Mouse (Mus musculus) kidney, postnatal 14 days (tissue): ENCODE measurements around the gene Atoh8.
A peak's percentile ranks its signal among the peaks of the same experiment; 100 is the strongest.

ENCODE experiments used
- DNase-seq: peaks from one replicate; pipeline ENCODE4 v3.0.0; 2022; ENCODE audit warnings: mixed read lengths

Gene Atoh8

DNA sequence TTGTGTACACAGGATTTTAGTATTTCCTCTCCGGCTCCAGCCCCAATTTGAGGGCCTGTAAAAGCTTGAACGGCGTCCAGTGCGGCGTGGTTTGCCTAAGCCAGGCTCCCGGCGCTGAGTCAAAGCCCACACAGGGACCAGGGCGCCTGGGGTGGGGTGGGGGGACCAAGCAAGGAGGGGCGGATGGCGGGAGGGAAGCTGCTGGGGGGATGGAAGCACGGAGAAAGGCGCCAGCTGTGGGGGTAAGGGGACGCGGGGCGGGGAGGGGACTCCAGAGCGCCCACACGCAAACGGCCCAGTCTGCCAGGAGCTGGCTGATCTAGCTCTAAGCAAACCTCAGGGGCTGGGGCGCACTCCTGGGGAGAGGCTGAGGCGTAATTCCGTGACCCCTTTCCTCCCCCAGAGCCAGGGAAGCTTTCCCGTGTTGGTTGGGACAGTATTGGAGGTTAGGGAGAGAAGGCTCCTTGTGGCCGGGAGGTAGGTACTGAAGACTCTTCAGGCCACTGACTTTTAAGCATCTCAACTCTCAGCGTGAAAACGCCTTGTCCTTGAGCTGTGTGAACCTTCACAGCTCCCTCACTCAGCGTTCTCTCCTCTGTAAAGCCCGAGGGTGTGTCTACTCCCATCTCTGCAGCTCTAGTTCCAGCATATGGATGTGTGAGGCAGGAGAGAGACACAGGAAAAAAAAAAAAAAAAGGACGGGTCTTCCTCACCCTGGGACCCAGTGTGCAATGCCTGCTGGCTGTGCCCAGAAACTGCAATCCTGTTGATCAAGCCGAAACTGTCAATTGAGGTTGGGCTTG is 46.1 kb downstream of the Atoh8 start:
- peak; percentile 80 for DNase-seq

DNA sequence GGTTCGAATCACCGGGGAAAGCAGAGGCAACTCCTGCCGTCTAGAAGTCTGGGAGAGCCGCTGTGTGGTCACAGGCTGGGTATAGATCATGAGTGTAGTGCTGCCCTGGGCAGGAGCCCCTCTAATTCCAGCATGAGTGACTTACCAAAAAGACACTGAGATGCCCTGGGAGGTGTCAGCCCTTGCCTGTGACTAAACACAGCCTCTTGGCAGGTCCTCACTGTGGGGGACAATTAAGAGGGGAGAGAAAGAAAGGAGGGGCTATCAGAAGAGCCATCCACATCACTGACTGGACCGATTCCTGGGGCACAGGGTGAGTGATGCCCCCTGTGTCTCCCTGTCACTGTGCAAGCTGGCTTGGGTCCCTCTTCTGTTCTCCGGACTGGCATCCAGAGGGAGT is 48.6 kb downstream of the Atoh8 start:
- no peak for DNase-seq

DNA sequence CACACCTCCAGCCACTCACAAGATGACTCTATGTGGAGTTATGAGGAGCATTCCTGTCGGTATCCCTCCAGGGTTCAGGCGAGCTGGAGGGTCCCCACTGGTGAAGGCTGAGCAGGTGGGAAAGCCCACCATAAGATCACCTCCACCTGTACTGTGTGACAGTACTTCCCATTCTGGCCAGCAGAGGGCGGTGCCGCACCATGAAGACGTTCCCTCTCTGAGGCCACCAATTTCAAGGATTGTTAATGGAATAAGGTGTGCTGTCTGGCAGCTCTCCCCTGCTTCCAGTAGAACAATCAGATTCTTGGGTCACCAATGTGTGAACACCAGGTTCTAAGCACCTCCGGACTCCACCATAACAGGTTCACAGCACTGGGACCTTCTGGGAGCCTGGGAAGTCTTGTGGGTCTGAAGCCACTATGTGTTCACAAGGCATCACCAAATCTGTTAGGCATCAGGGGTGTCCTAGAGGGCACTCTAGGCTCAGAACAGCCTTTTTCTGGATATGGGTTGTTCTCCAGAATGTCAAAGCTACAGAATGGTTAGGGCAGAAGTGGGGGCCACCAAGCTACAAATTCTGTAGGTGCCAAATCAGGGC is 49.4 kb downstream of the Atoh8 start:
- DNase-seq = peak; percentile 82

DNA sequence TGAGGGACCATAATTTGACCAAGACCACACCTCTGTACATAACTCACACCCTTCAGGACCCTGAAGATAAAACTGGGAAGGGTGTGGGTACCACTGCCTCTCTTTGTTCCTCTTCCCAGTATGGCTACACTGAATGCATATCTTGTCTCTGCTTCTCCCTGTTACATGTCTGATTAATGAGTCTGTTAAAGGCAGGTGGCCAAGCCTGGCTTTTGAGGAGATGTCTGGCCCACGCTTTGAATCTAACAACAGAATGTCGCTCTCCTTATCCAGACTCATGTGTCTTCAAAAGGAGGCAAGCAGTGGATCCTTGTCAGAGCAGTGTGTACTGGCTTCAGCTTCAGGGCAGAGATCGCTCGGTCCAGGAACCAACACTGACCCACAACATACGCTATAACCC is 50.8 kb downstream of the Atoh8 start:
- DNase-seq = no peak

DNA sequence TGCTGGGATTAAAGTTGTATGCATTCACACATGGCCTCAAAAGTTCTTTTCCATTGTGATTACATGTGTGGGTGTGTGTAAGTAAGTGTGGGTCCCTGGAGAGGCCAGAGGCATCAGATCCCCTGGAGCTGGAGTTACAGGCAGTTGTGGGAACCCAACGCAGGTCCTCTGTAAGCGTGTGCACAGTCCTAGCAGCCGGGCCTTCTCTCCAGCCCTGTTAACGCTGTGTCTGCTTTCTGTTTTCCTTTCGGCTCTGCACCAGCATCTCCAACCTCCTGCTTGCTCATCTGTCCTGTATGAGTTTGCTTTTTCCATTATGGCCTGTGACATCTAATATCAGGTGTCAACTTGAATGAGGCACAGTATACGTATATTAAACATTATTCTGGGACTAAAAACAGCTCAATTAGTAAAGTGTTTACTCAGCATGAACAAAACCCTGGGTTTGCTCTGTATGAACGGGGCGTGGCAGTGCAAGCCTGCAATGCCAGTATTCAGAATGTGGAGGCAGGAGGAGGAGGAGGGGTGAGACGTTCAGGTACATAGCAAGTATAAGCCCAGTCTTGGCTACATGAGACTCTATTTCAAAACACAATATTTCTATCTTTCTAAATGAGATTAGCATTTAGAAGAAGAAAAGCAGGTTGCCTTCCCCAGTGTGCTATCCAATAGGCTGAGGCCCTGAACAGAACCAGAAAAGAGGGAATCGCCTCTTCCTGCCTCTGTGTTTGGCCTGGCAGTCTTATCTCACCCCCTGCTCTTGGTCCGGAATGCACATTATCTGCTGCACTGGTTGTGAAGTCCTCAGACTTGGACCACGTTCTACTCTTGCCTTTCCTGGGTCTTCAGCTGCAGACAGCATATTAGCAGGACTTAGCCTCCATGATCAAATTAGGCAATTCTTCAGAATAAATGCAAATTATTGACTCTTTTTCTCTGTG is 55.5 kb downstream of the Atoh8 start:
- no peak for DNase-seq

DNA sequence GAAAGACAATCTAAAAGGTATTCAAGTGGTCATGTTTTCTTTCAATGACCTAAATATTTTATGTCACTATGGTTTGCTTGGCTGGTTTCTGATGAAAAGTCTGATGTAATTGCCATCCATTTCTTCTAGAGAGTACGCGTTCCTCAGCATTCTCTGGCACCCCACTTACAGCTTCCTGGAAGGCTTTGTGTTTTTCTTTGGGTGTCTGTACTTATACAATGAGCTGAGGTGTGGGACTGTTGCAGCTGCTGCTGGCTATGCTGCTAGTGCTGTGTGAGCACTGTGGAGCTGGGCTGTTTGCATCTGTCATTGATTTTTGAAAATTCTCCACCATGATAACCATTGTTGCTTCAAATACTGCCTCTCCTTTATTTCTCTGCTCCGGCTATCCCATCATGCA is 56.4 kb downstream of the Atoh8 start:
- DNase-seq = no peak

DNA sequence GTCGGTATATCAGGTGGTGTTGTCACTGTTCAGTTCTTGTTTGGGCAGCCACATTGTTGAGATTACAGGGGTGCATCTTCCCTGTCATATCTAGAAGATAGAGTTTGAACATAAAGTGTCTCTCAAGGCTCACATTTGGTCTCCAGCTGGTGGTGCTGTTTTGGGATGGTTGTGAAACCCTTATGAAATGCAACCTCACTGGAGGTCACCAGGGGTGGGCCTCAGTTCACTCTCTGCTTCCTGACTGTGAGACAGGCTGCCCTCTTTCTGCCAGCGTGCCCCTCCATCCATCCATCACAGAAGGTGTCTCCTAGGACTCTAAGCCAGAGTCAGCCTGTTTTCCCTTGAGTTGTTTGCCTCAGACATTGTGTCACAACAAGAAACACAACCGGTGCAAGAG is 58.0 kb downstream of the Atoh8 start:
- DNase-seq = no peak

DNA sequence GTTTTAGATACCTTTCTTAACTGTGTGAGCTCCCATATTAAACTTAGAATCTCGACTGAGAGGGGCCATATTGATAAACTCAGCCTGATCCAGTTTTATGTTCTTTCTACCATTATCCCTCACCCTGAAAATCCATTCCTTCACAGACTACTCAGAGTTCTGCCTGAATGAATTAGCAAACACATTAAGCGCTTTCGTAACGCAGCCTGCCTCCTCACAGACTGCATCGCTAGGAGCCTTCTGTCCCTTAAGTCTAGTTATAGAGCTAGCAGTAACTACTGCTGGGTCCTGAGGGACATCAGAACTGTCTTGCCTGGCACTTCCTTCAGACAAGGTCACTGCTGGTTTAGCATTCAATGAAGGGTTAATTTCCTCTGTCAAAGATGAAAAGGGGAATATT is 59.4 kb downstream of the Atoh8 start:
- no peak for DNase-seq

DNA sequence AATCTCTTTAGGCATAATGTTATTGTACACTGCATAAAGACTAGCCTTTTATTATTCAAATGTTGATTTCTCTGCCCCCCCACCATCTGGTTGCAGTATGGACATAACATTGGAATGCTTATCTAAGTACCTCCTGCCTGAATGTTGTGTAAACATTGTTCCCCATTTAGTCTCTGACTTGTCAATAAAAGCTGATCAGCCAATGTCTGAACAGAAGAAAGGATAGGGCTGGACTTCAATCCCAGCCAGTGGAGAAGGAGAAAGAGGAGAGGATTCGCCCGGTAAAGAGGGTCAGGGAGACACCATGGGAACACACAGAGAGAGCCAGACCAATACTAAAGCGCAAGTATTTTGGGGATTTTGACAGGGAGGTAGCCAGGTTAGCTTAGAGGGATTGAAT is 60.0 kb downstream of the Atoh8 start:
- no peak for DNase-seq

DNA sequence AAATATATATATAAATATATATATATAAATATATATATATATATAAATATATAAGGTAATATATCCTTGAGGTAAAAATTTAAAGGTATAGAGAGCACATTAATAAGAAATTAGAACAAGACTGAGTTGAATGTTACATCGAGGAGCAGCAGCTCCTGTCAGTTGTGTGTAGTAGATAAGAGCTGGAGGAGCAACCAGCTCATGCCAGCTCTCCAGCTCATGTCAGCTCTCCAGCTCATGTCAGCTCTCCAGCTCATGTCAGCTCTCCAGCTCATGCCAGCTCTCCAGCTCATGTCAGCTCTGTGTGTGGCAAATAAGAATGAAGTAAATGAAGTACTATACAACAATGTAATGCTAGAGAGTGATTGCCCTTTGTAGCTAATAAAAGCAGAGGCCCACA is 62.0 kb downstream of the Atoh8 start:
- DNase-seq = no peak

DNA sequence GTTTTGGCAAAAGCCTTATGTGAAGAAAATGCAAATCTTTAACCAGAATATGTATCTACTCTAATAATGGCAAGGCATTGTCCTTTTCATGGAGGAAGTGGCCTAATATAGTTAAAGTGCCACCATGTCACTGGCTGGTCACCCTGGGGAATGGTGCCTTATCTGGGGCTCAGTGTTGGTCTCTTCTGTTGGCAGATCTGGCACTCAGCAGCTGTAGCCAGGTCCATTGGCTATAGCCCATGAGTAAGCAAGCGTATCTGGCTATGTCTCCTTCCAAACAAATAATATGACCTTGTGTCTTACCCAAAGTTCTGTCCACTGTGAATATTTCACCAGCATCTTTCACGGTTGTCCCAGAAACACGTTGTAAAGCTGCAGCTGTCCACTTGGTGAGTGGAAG is 64.0 kb downstream of the Atoh8 start:
- DNase-seq = no peak

DNA sequence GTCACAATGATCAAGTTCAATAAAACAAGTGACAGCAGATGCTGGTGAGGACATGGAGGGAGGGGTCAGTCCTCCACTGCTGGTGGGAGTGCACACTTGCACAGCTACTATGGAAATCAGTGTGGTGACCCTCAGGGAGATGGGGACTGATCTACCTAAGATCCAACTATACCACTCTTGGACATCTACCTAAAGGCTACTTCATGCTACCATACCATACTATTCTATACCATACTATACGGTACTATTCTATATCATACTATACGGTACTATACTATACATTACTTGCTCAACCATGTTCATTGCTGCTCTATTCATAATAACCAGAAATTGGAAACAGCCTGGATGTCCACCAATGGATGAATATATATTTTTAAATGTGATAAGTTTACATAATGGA is 69.5 kb downstream of the Atoh8 start:
- no peak for DNase-seq

DNA sequence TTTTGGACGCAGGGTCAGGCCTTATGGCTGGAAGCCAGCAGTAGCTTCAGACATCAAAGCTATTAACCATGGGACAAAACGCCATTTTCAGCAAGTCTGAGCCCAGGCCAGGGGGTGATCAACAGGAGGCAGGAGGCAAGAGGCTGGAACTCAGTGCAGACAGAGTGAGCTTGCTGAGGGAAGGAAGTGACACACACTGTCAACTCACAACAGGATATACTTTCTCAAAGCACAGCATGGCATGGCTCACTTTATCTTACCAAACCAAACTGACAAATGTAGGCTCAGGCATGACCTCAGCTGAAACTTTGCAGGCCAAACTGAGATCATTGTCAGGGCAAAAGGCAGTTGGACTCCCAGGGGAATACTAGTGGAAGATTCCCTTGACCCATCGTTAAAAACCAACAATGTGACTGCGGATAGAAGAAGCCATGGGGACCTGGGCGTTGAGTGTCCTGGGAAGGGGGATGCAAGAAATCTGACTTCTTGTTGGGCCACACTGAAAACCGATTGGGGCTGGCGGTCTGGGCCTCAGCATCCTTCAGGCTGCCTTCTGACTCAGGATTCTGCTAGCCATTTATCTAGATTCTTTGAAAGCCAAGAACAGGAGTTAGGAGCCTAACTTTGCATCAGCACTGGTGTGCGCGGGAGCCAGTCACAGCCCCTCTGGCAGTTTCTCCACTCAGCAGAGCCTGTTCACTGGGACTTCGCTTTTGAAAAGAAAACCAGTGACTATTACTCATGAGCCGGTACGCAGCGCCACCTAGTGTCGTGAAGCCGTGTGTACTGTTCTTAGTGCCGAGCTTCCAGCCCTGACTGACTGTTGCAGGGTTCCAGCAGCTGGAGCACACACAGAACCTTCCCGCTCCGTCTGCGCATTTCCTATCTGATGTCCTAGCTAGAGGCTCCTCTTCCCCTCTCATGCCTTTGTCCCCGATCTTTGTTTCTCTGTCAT is 70.8 kb downstream of the Atoh8 start:
- DNase-seq = peak; percentile 92

DNA sequence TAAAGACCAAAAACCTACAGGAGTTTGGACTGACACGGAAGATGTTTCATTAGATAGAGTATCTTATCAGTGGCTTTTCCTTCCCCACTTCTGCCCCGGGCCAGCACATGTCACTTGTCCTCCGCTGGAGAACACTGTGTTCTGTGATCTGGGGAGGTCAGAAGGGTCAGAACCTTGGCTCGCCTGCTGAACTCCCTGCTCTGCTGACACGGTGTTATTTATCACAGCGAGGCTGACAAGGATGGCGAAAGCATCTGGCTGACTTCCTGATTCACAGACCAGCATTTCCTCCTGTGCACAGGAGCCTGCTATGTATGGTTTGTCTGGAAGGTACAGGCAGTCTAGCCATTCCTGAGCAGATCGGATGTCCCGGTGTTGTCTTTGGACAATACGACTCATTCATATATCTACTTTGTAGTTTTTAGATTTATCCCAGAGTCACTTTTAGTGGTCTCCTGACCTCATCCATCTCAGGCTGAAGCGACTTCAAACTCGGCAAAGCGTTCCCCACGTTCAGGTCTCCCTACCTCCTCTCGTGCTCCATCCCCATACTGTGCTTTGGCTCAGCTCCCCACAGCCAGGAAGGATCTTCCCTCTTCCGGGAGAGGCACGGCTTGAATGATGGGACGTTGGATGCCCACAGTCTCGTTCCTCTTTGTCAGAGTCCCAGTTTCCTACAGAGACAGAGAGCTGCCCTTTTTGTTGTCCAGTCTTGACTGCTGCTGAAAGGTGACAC is 73.1 kb downstream of the Atoh8 start:
- peak; percentile 88 for DNase-seq

DNA sequence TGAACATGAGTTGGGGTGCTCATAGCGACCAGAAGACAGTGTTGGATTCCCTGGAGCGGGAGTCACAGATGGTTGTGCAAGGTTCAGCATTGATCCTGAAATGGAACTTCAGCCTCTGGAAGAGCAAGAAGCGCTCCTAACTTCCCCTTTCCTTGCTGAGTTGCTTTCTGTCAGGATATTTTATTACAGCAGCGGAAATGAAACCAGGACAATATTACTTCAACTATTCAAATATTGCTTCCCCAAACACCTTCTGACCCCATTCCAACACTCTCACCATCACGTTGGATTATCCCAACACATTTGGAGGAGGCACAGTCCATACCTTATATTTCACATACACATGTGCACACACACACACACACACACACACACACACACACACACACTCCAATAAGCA is 73.6 kb downstream of the Atoh8 start:
- peak; percentile 12 for DNase-seq

DNA sequence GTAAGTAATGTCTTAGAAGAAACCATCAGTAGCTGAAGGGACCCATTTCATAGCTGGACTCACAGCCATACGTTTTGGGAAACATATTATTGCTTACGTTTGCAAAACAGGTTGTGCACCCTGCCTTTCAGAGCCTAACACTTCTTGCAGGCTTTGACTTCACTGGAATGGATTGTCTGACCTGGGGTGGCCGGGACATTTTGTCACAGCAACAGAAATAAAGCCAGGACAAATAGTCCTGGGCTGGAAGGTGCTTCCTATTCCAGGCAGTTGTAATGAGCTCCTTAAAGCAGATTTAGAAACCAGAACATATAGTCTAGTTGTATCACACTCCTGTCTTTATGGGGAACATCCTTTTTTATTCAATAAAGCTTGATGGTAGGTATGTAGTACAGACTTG is 74.4 kb downstream of the Atoh8 start:
- no peak for DNase-seq

DNA sequence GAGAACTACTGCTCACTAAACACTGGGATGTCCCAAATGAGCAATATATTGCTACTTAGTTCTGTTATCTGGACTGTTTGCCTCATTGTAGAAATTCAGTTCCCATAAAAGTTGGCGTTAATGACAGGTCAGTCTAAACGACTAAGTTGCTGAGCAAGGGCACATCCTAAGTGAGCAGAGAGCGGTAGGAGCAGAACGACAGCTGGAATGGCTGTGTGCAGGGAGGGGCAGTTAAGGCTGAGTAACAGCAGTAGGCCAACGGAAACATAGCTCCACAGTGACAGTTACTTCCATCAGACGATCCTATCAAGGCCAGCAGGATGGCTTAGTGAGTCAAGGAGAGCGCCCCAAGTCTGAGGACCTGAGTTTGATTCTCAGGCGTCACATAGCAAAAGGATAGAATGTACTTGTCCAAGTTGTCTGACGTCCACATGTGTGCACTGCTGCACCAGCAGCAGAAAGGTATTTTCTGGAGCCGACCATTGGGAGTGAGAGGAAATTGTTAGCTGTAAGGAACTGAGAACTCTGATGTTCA is 75.4 kb downstream of the Atoh8 start:
- DNase-seq = no peak

DNA sequence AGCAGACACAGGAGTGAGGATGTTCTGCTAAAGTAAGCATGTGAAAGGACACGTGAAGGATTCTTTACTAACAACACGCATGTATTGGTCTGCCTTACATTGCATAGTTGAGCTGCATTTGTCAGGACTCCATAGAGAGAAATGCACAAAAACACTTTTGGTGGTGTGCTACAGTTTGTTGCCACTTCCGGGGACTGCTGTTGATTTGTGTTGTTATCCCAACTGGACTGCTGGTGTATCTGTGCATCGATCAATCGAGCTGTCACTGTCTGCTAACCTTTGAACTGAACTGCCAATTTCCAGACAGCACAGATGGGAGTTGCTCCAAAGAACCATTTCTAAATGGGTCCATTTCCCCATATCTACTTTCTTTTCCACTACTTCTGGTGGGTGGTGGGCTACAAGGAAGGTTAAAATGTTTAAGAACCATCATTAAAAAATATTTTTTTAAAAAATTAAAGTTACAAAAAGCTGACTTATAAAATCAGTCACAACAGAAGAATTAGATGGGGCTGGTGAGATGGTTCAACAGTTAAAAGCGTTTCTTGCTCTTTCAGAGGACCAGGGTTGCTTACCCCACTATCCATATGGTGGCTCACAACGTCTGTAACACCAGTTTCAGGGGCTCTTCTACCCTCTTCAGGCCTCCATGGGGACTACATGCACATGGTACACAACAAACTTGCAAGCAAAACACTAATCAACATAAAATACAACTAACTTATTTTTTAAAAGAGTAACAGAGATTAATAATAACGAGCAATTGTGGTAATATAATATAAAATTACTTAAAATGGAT is 76.2 kb downstream of the Atoh8 start:
- DNase-seq = no peak
